Mouse (Mus musculus) embryonic facial prominence, embryonic 11.5 days (tissue): Measurements from ENCODE around the gene Coro6. TPM values are rescaled to one million over a fixed set of nuclear protein-coding genes. Genes with fewer than 3 reads are reported as not detected.

Experiments
- ATAC-seq: fragments of 200-750 bp; cut with Nextera tagmentation; replicated peaks from 2 replicates; pipeline ENCODE4 v1.8.0; 2017; ENCODE audit warnings: low read depth; ENCODE audit not compliant: insufficient number of reproducible peaks, low FRiP score, low TSS enrichment
- DNase-seq: peaks from one replicate; pipeline ENCODE4 v3.0.0-alpha.2; 2015; ENCODE audit warnings: low spot score
- H3K27ac ChIP-seq: fragments of 300-500 bp; sonication (generic); replicated peaks from 2 replicates; pipeline ENCODE4 v1.5.1; 2014; ENCODE audit warnings: mild to moderate bottlenecking, low read depth, low read length, control low read depth
- H3K27me3 ChIP-seq: fragments of 300-500 bp; sonication (generic); 2 replicates; pipeline ENCODE4 v1.6.1; 2014; ENCODE audit warnings: mild to moderate bottlenecking, low read length, moderate library complexity, mixed read lengths; ENCODE audit not compliant: control insufficient read depth, insufficient read depth
- H3K36me3 ChIP-seq: fragments of 300-500 bp; sonication (generic); replicated peaks from 2 replicates; pipeline ENCODE4 v1.6.1; 2014; ENCODE audit warnings: low read depth, mild to moderate bottlenecking, low read length, moderate library complexity, mixed read lengths; ENCODE audit not compliant: control insufficient read depth, insufficient read depth
- H3K4me1 ChIP-seq: fragments of 300-500 bp; sonication (generic); 2 replicates; pipeline ENCODE4 v1.6.1; 2014; ENCODE audit warnings: low read length, mixed read lengths; ENCODE audit not compliant: control insufficient read depth, insufficient read depth
- H3K4me2 ChIP-seq: fragments of 300-500 bp; sonication (generic); 2 replicates; pipeline ENCODE4 v1.6.1; 2014; ENCODE audit warnings: low read depth, mild to moderate bottlenecking, control low read depth, low read length, moderate library complexity
- H3K4me3 ChIP-seq: fragments of 300-500 bp; sonication (generic); 2 replicates; pipeline ENCODE4 v1.5.1; 2014; ENCODE audit warnings: low read depth, low read length, control low read depth
- H3K9ac ChIP-seq: fragments of 300-500 bp; sonication (generic); replicated peaks from 2 replicates; pipeline ENCODE4 v1.6.1; 2014; ENCODE audit warnings: mild to moderate bottlenecking, control low read depth, low read length
- H3K9me3 ChIP-seq: fragments of 300-500 bp; sonication (generic); replicated peaks from 2 replicates; pipeline ENCODE4 v1.6.1; 2016; ENCODE audit warnings: mild to moderate bottlenecking, low read length, inconsistent platforms, mixed read lengths; ENCODE audit not compliant: control insufficient read depth
- WGBS: fragments of 180-500 bp; shearing (Covaris S2); extraction: QIAGEN DNeasy Blood & Tissue Kit; methylation state at CpG from one replicate; pipeline ENCODE4 v1.1.7; 2014; 5-methylcytosine and 5-hydroxymethylcytosine counted together
- polyA plus RNA-seq: library from polyadenylated mRNA; unstranded; fragments of >200 nt; fragmentation: Nextera tagmentation; extraction: Ambion mirVana; gene quantifications from 2 replicates; pipeline ENCODE4 v1.2.1, GENCODE M21; 2014

Gene Coro6
- polyA plus RNA-seq, 1 experiment from 2014 or later: 0.25 TPM

DNA sequence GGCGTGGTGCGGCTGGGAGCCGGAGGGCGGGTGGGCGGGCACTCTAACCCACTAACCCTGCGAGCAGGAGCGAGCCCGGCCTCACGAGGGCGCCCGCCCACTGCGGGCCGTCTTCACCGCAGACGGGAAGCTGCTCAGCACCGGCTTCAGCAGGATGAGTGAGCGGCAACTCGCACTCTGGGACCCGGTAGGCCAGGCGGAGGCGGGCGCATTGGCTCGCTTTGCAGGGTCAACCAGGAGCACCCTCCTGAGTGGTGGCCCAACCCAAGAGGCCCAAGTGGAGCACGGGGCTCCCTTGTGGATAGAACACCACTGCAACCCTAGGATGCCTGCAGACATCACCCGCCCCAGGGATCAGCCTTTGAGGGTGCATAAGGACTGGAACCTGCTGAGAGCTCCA, 4.9 kb downstream of the Coro6 start:
- ATAC-seq (no peak), DNase-seq (peak; percentile 62)
- Histone ChIP-seq H3K4me3 (0 out of 2 replicates have a peak overlapping the region, but pooled peaks have one; percentile 1), H3K27me3 (peaks cover 45% of the 10 kb centered on the region), H3K4me2 (no peak overlapping the region), H3K9me3 (no peaks in the 10 kb centered on the region), H3K36me3 (peaks cover 3% of the 10 kb centered on the region), H3K27ac (no peak overlapping the region), H3K9ac (no peak overlapping the region), H3K4me1 (peaks cover 3% of the 10 kb centered on the region)
- 2% methylated on average over 25 of the region's 25 CpGs for whole genome bisulfite sequencing

DNA sequence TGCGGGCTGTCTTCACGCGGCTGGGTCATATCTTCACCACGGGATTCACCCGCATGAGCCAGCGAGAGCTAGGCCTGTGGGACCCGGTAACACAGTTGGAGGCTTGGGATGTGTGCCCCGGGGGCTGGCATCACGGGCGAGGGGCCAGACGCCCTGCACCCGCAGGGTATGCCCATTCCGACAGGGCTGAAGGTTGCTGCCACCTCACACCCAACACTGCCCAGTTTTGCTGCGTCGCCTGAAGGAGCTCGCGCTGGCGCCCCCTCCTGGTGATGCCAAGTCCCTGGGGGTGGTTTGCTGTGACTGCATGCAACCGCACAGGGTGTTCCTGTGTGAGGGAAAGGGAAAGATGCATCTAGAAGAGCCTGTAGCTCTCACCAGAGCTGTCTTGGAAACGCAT, 5.6 kb downstream of the Coro6 start:
- 15% methylated on average over 20 of the region's 20 CpGs for WGBS
- ATAC-seq: 0 out of 2 replicates have a peak, but pooled peaks have one; percentile 17

DNA sequence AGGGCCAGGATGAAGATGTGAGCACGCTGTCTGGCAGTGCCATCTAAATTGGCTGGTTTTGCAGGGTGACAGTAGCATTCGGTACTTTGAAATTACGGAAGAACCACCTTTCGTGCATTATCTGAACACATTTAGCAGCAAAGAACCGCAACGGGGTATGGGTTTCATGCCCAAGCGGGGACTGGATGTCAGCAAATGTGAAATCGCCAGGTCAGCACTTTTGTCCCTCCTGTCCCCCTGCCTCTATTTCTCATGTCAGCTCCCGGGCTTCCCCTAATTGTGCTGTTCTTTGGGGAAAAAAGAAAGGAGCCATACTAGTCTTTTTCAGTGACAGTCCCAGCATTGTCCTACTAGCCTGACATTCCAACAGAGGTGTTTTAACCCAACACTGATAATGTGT, 6.2 kb downstream of the Coro6 start:
- Histone ChIP-seq H3K9me3 (no peaks in the 10 kb centered on the region), H3K4me2 (no peak overlapping the region), H3K27me3 (peaks cover 35% of the 10 kb centered on the region), H3K4me1 (no peaks in the 10 kb centered on the region; the same call in 1 of the 2 replicates), H3K4me3 (no peak overlapping the region), H3K36me3 (peaks cover 8% of the 10 kb centered on the region), H3K9ac (no peak overlapping the region), H3K27ac (no peak overlapping the region)
- 82% methylated on average over 9 of the region's 9 CpGs for WGBS
- no peak for ATAC-seq
- DNase-seq: no peak

More for the DNA sequence above, 5.6 kb downstream of the Coro6 start:
- peak; percentile 64 for DNase-seq
- no peaks in the 10 kb centered on the region; the same call in none of the 2 replicates for H3K4me1 ChIP-seq
- H3K4me3 ChIP-seq: no peak overlapping the region
- peaks cover 8% of the 10 kb centered on the region for H3K36me3 ChIP-seq
- H3K27me3 ChIP-seq: peaks cover 39% of the 10 kb centered on the region
- H3K9me3 ChIP-seq: no peaks in the 10 kb centered on the region
- H3K27ac ChIP-seq: no peak overlapping the region
- no peak overlapping the region for H3K4me2 ChIP-seq
- H3K9ac ChIP-seq: no peak overlapping the region

DNA sequence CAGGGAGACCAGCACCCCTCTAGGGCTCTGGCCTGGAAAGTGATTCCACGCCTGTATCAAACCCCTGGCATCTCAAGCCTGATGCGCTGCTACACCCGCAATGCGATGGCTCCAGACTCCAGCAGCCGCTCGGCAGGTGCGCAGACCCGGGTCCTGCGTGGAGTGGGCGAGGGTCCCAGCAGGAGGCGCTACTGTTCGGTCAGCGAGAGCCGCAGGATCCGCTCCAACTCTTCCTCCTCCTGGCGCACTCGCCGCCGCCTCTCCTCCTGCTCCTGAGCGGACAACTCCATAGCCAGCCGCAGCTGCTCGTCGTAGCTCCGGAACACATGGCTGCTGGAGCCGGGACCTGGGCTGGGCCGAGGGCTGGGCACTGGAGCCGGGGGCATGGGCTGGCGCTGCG, 9.2 kb downstream of the Coro6 start:
- DNase-seq (no peak), ATAC-seq (no peak)
- Histone ChIP-seq H3K4me1 (no peaks in the 10 kb centered on the region; the same call in 1 of the 2 replicates), H3K9ac (no peak overlapping the region), H3K36me3 (peaks cover 8% of the 10 kb centered on the region), H3K4me2 (no peak overlapping the region), H3K9me3 (no peaks in the 10 kb centered on the region), H3K4me3 (no peak overlapping the region), H3K27me3 (peaks cover 21% of the 10 kb centered on the region), H3K27ac (no peak overlapping the region)
- WGBS: 70% methylated on average over 29 of the region's 29 CpGs

DNA sequence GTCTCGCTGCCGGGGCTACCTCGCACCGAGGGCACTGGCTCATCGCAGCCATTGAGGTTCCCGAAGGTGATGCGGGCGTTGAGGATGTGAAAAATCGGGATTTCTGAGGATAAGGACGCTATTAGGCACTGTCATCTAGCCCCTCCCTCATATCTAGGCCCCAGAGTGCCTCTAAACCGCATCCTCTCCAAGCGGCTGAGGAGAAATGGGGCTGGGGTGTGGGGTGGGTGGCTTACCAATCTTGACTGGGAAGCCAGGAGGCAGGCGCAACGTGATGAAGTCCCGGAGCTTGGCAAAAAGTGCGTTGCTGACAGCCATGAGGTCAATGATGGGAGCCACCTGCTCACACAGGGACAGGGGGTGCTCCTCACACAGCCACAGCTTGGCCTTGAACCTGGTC, 10.6 kb downstream of the Coro6 start:
- Histone ChIP-seq H3K9me3 (no peaks in the 10 kb centered on the region), H3K27ac (no peak overlapping the region), H3K27me3 (peaks cover 7% of the 10 kb centered on the region), H3K4me2 (no peak overlapping the region), H3K9ac (no peak overlapping the region), H3K4me3 (no peak overlapping the region), H3K4me1 (no peaks in the 10 kb centered on the region), H3K36me3 (peaks cover 8% of the 10 kb centered on the region)
- ATAC-seq (no peak), DNase-seq (no peak)
- 88% methylated on average over 16 of the region's 16 CpGs for WGBS

DNA sequence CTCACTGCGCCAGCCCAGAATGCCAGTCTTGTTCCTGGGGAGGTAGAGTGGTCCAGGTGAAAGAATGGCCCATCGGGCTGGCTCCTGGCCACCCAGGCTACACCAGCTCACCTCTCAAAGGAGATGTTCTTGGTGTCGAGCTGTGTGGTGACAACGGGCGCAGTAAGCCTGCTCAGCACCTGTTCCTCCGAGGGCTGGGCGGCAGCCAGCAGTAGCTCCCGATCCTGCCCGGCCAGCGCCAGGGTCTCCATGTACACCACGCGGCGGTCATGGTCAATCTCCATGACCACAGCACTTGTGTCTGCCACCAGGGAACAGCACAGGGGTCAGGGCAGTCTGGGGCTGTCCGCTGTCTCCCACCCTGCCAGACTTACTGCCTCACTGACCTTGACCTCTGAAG, 14.0 kb downstream of the Coro6 start:
- ATAC-seq: no peak
- no peaks in the 10 kb centered on the region for H3K4me1 ChIP-seq
- 94% methylated on average over 14 of the region's 14 CpGs for WGBS
- no peak overlapping the region for H3K9ac ChIP-seq
- no peak overlapping the region for H3K4me3 ChIP-seq
- no peak overlapping the region for H3K4me2 ChIP-seq
- H3K27me3 ChIP-seq: no peaks in the 10 kb centered on the region
- no peaks in the 10 kb centered on the region for H3K9me3 ChIP-seq
- DNase-seq: no peak
- H3K27ac ChIP-seq: no peak overlapping the region
- peaks cover 8% of the 10 kb centered on the region for H3K36me3 ChIP-seq

DNA sequence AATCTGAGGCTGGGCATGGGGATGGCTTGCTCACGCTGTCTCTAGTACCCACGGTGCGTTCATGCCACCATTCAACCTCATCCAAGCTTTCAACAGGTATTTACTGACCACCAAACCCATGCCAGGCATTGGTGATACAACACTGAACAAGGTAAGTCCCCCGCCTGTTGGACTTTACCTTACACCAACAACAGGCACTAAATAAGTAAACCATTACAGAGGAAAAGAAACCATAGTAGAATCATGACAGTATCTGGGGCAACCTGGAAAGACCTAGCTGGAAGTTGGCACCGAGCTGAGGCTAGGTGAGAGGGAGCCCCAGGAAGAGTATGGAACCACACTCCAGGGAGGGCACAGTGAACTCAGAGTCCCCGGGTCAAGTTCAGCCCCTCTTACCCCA, 14.7 kb downstream of the Coro6 start:
- no peak for ATAC-seq
- WGBS: 97% methylated on average over 6 of the region's 6 CpGs
- Histone ChIP-seq H3K4me2 (no peak overlapping the region), H3K36me3 (peaks cover 8% of the 10 kb centered on the region), H3K4me3 (no peak overlapping the region), H3K27me3 (no peaks in the 10 kb centered on the region), H3K9me3 (no peaks in the 10 kb centered on the region), H3K27ac (no peak overlapping the region), H3K9ac (no peak overlapping the region), H3K4me1 (no peaks in the 10 kb centered on the region)
- no peak for DNase-seq

DNA sequence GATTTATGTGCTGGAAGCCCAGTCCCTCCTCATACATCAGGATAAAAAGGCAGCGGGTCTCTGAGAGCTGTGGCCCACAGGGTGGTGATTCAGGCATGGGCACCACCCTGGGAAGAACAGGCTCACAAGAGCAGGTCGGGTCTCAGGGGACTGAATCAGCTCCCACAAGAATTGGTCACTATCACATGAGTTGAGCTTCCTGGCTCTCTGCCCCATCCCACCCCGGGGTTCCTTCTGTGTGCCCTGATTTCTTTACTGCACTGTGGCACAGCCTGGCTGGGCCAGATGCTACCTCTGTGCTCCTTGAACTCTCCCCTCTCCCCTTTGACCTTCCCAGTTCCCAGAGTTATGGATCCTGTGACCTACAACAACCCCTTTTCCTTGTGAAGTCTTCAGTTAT, 20.8 kb downstream of the Coro6 start:
- H3K4me3 ChIP-seq: no peak overlapping the region
- H3K9ac ChIP-seq: no peak overlapping the region
- H3K27ac ChIP-seq: no peak overlapping the region
- no peak for DNase-seq
- no peaks in the 10 kb centered on the region for H3K27me3 ChIP-seq
- no peak for ATAC-seq
- WGBS: 65% methylated on average over 3 of the region's 3 CpGs
- H3K4me1 ChIP-seq: no peaks in the 10 kb centered on the region
- no peak overlapping the region for H3K4me2 ChIP-seq
- H3K36me3 ChIP-seq: no peaks in the 10 kb centered on the region
- no peaks in the 10 kb centered on the region for H3K9me3 ChIP-seq
